Mouse (Mus musculus) heart, embryonic 10.5 days (tissue): ENCODE measurements at regions not wholly inside any gene's neighbourhood (a gene's known extent, or its start where the extent isn't known, plus 50 kb on each side); places are given as distances from the start of the nearest gene placed in this dataset.

ENCODE experiments used
- DNase-seq: peaks from one replicate; pipeline ENCODE4 v3.0.0-alpha.2; 2017; ENCODE audit warnings: low spot score
- H3K27ac ChIP-seq: fragments of 300-500 bp; sonication (generic); 2 replicates; pipeline ENCODE4 v1.5.1; 2016; ENCODE audit warnings: mild to moderate bottlenecking
- H3K27me3 ChIP-seq: fragments of 300-500 bp; sonication (generic); 2 replicates; pipeline ENCODE4 v1.6.1; 2016; ENCODE audit warnings: mild to moderate bottlenecking; ENCODE audit not compliant: poor library complexity, insufficient read depth, severe bottlenecking
- H3K36me3 ChIP-seq: fragments of 300-500 bp; sonication (generic); 2 replicates; pipeline ENCODE4 v1.6.1; 2016; ENCODE audit warnings: mild to moderate bottlenecking, moderate library complexity
- H3K4me1 ChIP-seq: fragments of 300-500 bp; sonication (generic); 2 replicates; pipeline ENCODE4 v1.6.1; 2016; ENCODE audit warnings: mild to moderate bottlenecking
- H3K4me3 ChIP-seq: fragments of 300-500 bp; sonication (generic); 2 replicates; pipeline ENCODE4 v1.5.1; 2016; ENCODE audit warnings: mild to moderate bottlenecking, moderate library complexity
- H3K9me3 ChIP-seq: fragments of 300-500 bp; sonication (generic); 2 replicates; pipeline ENCODE4 v1.6.1; 2016; ENCODE audit warnings: mild to moderate bottlenecking, moderate library complexity
- WGBS: fragments of 180-500 bp; shearing (Covaris S2); methylation state at CpG from one replicate; pipeline ENCODE4 v1.1.7; 2016; 5-methylcytosine and 5-hydroxymethylcytosine counted together

DNA sequence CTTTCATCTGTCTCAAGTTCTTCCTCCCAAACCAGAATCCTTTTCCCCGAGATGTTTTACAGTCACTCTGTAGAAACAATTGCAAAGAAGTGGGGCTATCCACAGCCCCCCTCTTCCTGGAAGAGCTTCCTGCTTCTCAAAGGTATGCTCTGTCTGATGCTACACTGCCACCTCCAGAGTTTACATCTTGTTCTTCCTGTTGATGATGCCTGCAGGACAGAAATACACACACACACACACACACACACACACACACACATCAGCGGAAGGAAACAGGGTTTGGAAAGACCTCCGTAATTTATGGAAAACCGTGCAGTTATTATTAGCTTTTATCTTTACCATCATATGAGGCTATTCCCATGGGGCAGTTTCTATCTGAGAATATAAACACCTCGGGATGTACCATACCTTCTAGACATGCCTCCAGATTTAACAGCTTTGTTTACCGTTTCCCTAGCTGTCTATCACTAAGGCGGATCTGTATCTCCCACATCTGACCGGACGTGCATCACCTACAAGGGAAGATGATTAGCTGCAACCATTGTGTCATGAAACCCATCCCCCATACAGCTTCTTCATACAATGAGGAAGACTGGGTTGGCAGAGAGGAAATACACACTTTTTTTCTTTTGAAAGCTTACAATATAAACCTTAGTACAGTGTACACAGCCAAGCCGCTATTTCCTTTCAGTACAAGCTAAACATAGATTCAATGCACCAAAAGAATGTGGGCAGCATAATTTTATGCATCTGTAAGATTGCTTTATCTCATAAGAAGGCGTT is 288.6 kb downstream of the Plk2 start:
- Histone ChIP-seq H3K9me3 (no peaks in the 10 kb centered on the region), H3K4me1 (no peaks in the 10 kb centered on the region), H3K4me3 (no peak overlapping the region), H3K27me3 (no peaks in the 10 kb centered on the region), H3K36me3 (no peaks in the 10 kb centered on the region), H3K27ac (no peak overlapping the region)
- DNase-seq = no peak
- 78% methylated on average over 11 of the region's 11 CpGs for WGBS

DNA sequence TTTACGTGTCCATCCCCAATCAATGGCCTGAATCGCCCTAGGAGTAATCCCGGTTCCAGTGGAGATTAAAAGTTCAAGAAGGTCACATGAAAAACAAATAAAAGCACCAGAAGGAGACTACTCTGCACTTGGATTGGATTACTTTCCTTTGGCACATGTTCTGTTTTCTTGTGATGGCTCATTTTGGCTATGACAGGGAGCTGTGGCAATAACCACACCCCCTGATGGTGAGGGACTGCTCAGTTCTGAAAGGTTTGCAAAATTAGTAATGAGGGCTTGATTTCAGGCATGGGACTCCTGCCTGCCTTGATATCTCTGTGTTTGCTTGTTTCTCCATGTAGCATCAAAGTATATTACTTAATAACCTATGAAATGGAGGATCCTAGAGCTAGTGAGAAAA is 293.9 kb downstream of the Plk2 start:
- H3K27me3 ChIP-seq = no peaks in the 10 kb centered on the region
- 67% methylated on average over 3 of the region's 3 CpGs for WGBS
- no peak overlapping the region for H3K27ac ChIP-seq
- DNase-seq = no peak
- H3K4me3 ChIP-seq = no peak overlapping the region
- H3K9me3 ChIP-seq = no peaks in the 10 kb centered on the region
- H3K4me1 ChIP-seq = peaks cover 21% of the 10 kb centered on the region; the same call in 1 of the 2 replicates
- H3K36me3 ChIP-seq = no peaks in the 10 kb centered on the region

DNA sequence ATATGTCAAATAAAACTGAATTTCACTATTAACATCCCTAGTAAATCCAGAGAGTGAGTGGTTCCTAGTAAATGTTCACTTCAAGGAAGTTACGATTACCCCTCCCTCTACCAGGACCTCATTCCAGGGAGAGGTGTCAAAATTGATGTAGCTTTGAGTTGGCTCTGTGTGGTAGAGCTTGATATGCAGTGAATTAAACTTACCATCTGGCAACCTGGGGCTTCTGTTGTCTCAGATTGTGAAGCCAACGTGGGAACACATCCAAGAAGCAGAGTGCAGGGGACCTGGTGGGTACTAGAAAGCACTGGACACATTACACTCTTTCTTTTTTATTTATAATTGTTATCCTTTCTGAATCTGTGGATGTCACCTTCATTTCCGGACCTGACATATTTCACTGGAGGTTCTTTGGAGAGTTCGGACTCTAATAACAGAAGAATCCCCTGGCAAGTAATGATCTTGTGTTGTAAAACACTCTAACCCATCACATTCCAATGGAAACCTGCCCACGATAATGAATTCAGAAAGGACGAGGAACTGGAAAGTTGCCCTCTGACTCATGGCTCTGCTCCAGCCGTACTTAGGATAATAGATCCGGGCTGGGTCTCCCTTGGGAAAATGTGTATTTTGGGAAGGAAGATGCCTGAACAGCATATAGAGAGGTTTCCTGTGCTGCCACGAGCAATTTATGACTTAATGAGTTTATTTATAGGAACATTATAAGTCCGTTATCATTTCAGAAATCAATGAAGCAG is 295.8 kb downstream of the Plk2 start:
- 53% methylated on average over 10 of the region's 10 CpGs for WGBS
- H3K27me3 ChIP-seq = no peaks in the 10 kb centered on the region

DNA sequence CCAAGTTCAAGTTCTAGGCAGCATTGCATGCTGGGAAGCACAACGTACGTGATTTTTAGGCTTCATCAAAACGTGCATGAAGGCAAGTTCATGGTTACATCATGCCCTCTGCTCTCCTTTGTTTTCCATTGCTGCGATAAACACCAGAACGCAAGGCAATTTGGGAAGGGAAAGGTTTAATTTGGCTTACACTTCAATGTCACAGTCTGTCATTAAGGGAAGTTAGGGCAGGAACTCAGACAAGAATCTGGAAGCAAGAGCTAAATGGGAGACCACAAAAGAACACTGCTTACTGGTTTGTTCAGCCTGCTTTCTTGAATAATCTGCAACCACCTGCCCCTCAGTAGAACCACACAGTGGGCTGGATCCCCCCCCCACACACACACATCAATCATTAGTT is 297.9 kb downstream of the Plk2 start:
- H3K27me3 ChIP-seq = no peaks in the 10 kb centered on the region
- H3K36me3 ChIP-seq = no peaks in the 10 kb centered on the region
- 77% methylated on average over 5 of the region's 5 CpGs for WGBS
- no peaks in the 10 kb centered on the region for H3K9me3 ChIP-seq
- H3K4me1 ChIP-seq = peaks cover 33% of the 10 kb centered on the region
- no peak overlapping the region for H3K4me3 ChIP-seq
- no peak for DNase-seq
- peak overlapping the region; percentile 56 for H3K27ac ChIP-seq

More for the DNA sequence above, 295.8 kb downstream of the Plk2 start:
- peaks cover 21% of the 10 kb centered on the region; the same call in 1 of the 2 replicates for H3K4me1 ChIP-seq
- no peaks in the 10 kb centered on the region for H3K36me3 ChIP-seq
- DNase-seq = no peak
- H3K9me3 ChIP-seq = no peaks in the 10 kb centered on the region
- H3K4me3 ChIP-seq = no peak overlapping the region
- H3K27ac ChIP-seq = no peak overlapping the region; the same call in 1 of the 2 replicates

DNA sequence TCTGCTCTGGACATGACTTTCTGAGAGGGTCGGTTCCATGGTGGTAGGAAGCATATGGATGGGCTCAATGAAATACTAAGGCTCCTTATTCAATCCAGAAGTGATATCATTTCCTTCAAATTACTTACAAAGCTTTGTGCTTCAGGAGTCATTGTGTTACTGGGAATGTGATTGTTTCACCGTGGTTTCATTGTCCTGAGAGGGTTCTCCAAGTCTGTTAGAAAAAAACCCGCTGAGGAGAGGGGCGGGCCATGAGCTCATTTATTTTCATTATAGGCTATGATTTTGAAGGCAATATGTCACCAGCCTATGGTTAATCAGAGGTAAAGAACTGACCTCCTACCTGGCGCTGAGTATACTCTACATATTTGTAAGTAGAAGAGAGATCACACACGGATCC is 300.0 kb downstream of the Plk2 start:
- Histone ChIP-seq H3K4me3 (no peak overlapping the region), H3K9me3 (no peaks in the 10 kb centered on the region), H3K27me3 (no peaks in the 10 kb centered on the region), H3K36me3 (no peaks in the 10 kb centered on the region), H3K4me1 (peaks cover 33% of the 10 kb centered on the region), H3K27ac (no peak overlapping the region)
- no peak for DNase-seq
- whole genome bisulfite sequencing = 73% methylated on average over 6 of the region's 6 CpGs

DNA sequence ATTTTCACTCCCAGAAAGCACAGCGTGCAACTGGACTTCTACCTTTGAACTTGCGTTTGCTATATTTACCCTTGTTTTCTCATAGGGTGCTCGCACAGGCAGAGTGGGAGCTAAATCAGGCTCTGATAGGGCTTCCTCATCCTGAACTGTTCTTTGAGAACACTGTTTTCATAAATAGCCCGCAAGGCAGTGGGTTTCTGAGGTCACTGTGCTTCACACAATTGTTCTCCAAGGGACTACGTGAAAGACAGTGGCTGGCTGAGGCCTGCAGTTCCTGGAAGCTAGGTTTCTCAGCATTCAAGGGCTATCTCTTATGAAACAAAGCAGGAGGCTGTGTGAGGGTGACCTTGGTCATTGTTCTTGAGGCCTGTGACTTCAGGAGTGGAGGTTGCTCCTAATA is 301.7 kb downstream of the Plk2 start:
- Histone ChIP-seq H3K9me3 (no peaks in the 10 kb centered on the region), H3K36me3 (no peaks in the 10 kb centered on the region), H3K27ac (peak overlapping the region; percentile 78), H3K4me1 (peaks cover 24% of the 10 kb centered on the region), H3K4me3 (no peak overlapping the region), H3K27me3 (no peaks in the 10 kb centered on the region)
- 27% methylated on average over 5 of the region's 5 CpGs for WGBS
- DNase-seq = no peak

DNA sequence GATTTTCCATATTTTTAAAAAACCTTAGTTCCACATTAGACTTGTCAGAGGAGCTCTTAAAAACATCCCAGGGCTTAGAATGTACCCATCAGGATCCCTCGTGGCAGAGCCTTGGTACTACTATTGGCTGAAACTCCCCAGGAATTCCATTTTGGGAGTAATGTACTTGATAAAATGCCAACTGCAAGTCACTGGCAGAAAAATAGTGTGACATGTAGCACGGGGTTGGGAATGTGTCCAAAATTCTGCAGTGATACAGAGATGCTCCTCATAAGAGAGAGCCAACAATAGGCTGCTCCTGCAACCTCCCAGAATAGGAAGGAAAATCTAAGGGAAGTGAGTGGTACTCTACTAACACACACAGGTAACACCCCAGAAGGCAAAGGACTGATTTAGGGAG is 309.4 kb downstream of the Plk2 start:
- no peaks in the 10 kb centered on the region for H3K27me3 ChIP-seq
- no peak for DNase-seq
- H3K4me1 ChIP-seq = peaks cover 7% of the 10 kb centered on the region
- 64% methylated on average over 2 of the region's 2 CpGs for WGBS
- no peaks in the 10 kb centered on the region for H3K36me3 ChIP-seq
- no peak overlapping the region for H3K27ac ChIP-seq
- H3K4me3 ChIP-seq = no peak overlapping the region
- H3K9me3 ChIP-seq = no peaks in the 10 kb centered on the region

DNA sequence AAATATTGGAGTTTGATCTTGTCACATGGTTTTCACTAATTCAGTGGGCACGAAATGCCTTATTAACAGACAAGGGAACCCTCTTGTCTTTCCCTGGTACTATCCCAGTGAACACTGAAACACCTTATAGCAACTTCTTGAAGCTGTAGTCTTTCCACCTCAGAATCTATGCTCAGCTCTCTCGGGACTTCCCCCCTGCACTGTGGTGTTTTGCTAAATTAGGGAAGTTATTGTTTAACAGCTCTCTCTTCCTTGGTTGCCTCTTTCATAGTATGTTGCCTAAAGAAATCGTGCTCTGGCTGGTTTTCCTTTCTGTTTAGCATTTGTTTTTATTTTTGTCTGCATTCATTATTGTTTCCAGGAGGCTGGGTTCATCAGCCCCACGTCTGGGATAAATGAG is 316.0 kb downstream of the Plk2 start:
- Histone ChIP-seq H3K4me3 (no peak overlapping the region), H3K27me3 (no peaks in the 10 kb centered on the region), H3K9me3 (no peaks in the 10 kb centered on the region), H3K4me1 (peaks cover 7% of the 10 kb centered on the region), H3K36me3 (no peaks in the 10 kb centered on the region), H3K27ac (no peak overlapping the region)
- DNase-seq = no peak
- 67% methylated on average over 4 of the region's 4 CpGs for WGBS

DNA sequence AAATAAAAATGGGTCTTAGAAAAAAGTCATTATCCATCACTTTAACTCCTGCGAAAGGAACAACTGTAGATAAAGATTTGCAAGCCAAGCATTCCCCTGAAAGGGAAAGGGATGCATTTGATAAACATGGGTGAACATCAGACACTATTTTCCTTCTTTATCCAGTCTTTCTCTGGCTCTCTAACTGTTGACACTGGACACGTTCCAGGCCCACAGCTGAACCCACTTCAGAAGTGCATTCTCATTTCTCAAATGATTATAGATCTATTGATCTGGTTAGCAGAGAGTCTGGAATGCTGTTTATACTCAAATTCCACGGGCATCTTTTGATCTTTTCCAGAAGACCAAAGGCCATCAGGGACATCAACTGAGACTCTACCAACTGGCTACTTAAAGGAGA is 317.7 kb downstream of the Plk2 start:
- WGBS = 25% methylated on average over 3 of the region's 3 CpGs
- Histone ChIP-seq H3K27ac (no peak overlapping the region), H3K27me3 (no peaks in the 10 kb centered on the region), H3K4me1 (peaks cover 1% of the 10 kb centered on the region; the same call in 1 of the 2 replicates), H3K4me3 (no peak overlapping the region), H3K36me3 (no peaks in the 10 kb centered on the region), H3K9me3 (no peaks in the 10 kb centered on the region)
- no peak for DNase-seq

DNA sequence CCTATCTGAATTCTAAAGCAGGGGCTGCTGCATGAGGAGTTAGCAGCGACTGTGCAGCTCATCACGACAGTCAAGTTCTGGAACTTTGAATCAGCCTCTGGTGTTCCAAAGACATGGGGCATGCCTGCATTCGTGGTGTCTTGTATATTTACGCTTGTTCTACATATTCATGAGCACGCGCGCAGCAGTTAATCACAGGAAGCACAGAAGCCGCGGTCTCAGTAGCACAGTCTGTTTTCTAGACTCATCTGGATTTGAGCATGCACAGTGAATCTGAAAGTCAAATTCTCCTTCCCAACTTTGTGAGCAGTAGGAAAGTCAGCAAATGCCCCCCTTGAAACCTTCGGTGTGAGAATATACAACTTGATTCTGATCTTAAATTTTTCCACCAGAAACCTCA is 327.3 kb downstream of the Plk2 start:
- DNase-seq = no peak
- peaks cover 12% of the 10 kb centered on the region for H3K4me1 ChIP-seq
- H3K27me3 ChIP-seq = no peaks in the 10 kb centered on the region
- H3K4me3 ChIP-seq = no peak overlapping the region
- no peaks in the 10 kb centered on the region for H3K9me3 ChIP-seq
- WGBS = 85% methylated on average over 10 of the region's 10 CpGs
- H3K27ac ChIP-seq = no peak overlapping the region
- no peaks in the 10 kb centered on the region for H3K36me3 ChIP-seq

DNA sequence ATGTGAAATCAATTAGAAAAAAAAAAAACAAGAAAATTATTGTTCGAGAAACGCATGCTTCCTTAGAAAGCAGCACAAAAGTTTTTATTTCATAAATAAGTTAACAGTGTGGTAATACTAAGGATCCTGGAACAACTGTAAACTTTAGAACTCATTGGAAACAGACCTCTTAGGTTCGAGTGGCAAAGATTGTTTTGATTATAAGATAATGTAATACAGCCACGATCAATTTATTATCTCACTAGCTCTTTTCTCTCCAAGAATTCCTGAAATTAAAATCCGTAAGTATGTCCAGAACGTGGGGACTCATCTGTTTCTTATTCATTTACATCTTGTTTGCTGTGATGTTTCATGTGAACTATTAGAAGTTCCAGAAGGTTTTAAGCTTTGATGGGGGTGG is 327.9 kb downstream of the Plk2 start:
- peaks cover 12% of the 10 kb centered on the region for H3K4me1 ChIP-seq
- H3K27me3 ChIP-seq = no peaks in the 10 kb centered on the region
- WGBS = 73% methylated on average over 6 of the region's 6 CpGs
- DNase-seq = no peak
- H3K4me3 ChIP-seq = no peak overlapping the region
- no peaks in the 10 kb centered on the region for H3K9me3 ChIP-seq
- H3K27ac ChIP-seq = no peak overlapping the region
- H3K36me3 ChIP-seq = no peaks in the 10 kb centered on the region

DNA sequence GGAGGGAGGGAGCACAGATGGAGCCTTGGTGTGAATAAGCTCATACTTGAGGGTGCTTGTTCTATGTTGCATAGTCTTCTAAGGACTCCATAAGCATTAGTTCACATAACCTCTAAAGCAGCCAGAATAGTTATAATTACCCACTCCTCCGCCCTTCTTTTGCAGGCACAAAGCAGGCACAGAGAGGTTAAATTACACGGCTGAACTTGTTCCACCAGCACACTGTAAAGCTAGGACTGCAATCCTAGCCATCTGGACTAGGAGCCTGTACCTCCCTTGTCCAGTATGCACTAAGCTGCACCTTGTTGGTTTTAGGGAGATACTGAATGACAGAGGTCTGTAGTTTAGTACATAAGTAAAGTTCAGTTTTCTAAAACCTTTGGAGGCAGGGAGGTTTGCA is 330.0 kb downstream of the Plk2 start:
- 76% methylated on average over 2 of the region's 2 CpGs for WGBS
- no peak overlapping the region for H3K27ac ChIP-seq

DNA sequence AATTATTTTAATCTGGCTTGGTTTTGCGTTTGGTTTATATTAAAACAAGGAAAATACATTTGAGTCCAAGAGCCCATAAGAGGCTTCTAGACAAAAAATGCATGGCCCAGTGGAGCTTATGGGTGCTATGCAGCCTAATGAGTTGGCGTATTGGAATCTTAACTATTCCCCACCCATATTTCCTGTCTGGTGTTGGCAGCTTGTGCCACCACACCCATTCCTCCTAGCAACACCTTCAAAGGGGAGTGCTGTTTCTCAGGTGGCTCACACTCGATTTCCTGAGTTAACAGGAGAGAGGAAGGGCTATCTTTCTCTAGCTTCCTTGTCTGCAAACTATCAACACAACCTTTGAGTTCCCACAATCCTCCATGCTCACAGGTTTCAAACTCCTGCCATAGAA is 331.0 kb downstream of the Plk2 start:
- no peaks in the 10 kb centered on the region for H3K36me3 ChIP-seq
- H3K27me3 ChIP-seq = no peaks in the 10 kb centered on the region
- no peaks in the 10 kb centered on the region for H3K9me3 ChIP-seq
- H3K27ac ChIP-seq = no peak overlapping the region
- no peak for DNase-seq
- WGBS = 68% methylated on average over 3 of the region's 3 CpGs
- no peak overlapping the region for H3K4me3 ChIP-seq
- peaks cover 12% of the 10 kb centered on the region for H3K4me1 ChIP-seq

More for the DNA sequence above, 330.0 kb downstream of the Plk2 start:
- DNase-seq = no peak
- Histone ChIP-seq H3K27me3 (no peaks in the 10 kb centered on the region), H3K4me1 (peaks cover 12% of the 10 kb centered on the region), H3K4me3 (no peak overlapping the region), H3K9me3 (no peaks in the 10 kb centered on the region), H3K36me3 (no peaks in the 10 kb centered on the region)
